Mouse (Mus musculus) forebrain, embryonic 10.5 days (tissue): ENCODE data around the gene Zfyve26. TPM values are rescaled to one million over a fixed set of nuclear protein-coding genes. Genes with fewer than 3 reads are reported as not detected.

ENCODE experiments used
- DNase-seq: peaks from one replicate; pipeline ENCODE4 v3.0.0-alpha.2; 2017; ENCODE audit warnings: low spot score; ENCODE audit errors: extremely low spot score
- H3K27ac ChIP-seq: fragments of 300-500 bp; sonication (generic); 2 replicates; pipeline ENCODE4 v1.5.1; 2016; ENCODE audit warnings: mild to moderate bottlenecking
- H3K27me3 ChIP-seq: fragments of 300-500 bp; sonication (generic); 2 replicates; pipeline ENCODE4 v1.6.1; 2016; ENCODE audit warnings: mild to moderate bottlenecking; ENCODE audit not compliant: poor library complexity, severe bottlenecking
- H3K36me3 ChIP-seq: fragments of 300-500 bp; sonication (generic); replicated peaks from 2 replicates; pipeline ENCODE4 v1.6.1; 2016; ENCODE audit warnings: mild to moderate bottlenecking, moderate library complexity
- H3K4me1 ChIP-seq: fragments of 300-500 bp; sonication (generic); 2 replicates; pipeline ENCODE4 v1.6.1; 2016
- H3K4me3 ChIP-seq: fragments of 300-500 bp; sonication (generic); 2 replicates; pipeline ENCODE4 v1.5.1; 2016; ENCODE audit warnings: mild to moderate bottlenecking, moderate library complexity
- H3K9me3 ChIP-seq: fragments of 300-500 bp; sonication (generic); 2 replicates; pipeline ENCODE4 v1.6.1; 2016; ENCODE audit warnings: mild to moderate bottlenecking, moderate library complexity
- WGBS: fragments of 180-500 bp; shearing (Covaris S2); methylation state at CpG from one replicate; pipeline ENCODE4 v1.1.7; 2016; 5-methylcytosine and 5-hydroxymethylcytosine counted together
- polyA plus RNA-seq: library from polyadenylated mRNA; unstranded; fragments of >200 nt; fragmentation: Nextera tagmentation; extraction: Ambion mirVana; gene quantifications from 2 replicates; pipeline ENCODE4 v1.2.1, GENCODE M21; 2016

The Zfyve26 gene
- polyA plus RNA-seq, 1 experiment from 2014 or later = 15.9 TPM

DNA sequence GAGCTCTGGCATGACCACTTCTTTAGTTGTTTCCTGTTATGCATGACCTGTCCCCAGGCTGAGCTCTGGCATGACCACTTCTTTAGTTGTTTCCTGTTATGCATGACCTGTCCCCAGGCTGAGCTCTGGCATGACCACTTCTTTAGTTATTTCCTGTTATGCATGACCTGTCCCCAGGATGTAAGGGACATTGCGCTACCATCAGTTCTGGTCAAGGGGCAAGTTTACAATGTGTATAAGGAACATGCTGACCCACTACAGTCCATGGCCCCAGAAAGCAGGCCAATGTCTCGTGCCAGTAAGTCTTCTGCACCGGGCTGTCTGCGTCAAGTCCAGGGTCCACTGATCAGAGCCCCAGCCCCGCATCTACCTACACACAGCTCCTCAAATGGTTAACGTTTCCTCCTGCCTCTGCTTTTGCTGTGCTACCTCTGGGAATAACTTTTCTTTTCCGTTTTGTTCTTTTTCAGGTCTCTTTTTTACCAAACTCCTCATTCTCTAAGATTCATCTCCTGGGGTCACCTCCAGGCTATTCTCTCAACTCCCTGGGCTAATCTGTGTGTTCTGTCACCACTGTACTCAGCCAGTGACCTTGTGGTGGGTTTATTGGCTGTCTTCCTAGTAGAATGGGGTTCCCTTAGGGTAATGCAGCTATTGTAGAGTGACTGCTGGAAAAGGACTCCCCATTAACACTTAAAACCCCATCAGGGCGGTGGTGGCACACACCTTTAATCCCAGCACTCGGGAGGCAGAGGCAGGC is 42.6 kb downstream of the Zfyve26 start:
- Histone ChIP-seq H3K36me3 (peaks cover 88% of the 10 kb centered on the region), H3K27ac (no peak overlapping the region), H3K4me1 (no peaks in the 10 kb centered on the region), H3K9me3 (no peaks in the 10 kb centered on the region), H3K27me3 (no peaks in the 10 kb centered on the region), H3K4me3 (no peak overlapping the region)
- DNase-seq = no peak
- WGBS = 93% methylated on average over 9 of the region's 9 CpGs

DNA sequence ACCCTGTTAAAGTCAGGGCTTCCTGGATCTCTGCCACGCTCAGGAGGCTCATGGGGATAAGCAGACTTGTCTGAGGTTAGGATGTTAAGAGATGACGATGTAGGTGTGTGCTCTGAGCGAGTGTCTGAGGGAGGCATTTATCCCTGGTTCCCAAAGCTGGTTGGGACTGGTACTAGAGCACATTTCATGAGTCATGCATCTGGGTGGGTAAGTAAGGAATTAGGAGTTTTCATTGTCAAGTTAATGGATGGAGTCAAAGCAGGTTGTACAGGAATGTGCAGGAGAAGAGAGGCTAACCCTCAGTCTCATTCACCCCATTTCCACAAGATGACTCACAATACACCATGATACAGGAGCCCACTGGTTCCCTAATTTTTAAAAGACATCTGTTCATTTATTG is 48.0 kb downstream of the Zfyve26 start:
- no peak for DNase-seq
- H3K4me3 ChIP-seq = no peak overlapping the region
- no peaks in the 10 kb centered on the region for H3K27me3 ChIP-seq
- 83% methylated on average over 3 of the region's 3 CpGs for WGBS
- H3K9me3 ChIP-seq = no peaks in the 10 kb centered on the region
- H3K4me1 ChIP-seq = no peaks in the 10 kb centered on the region
- no peak overlapping the region for H3K27ac ChIP-seq
- peaks cover 100% of the 10 kb centered on the region for H3K36me3 ChIP-seq

DNA sequence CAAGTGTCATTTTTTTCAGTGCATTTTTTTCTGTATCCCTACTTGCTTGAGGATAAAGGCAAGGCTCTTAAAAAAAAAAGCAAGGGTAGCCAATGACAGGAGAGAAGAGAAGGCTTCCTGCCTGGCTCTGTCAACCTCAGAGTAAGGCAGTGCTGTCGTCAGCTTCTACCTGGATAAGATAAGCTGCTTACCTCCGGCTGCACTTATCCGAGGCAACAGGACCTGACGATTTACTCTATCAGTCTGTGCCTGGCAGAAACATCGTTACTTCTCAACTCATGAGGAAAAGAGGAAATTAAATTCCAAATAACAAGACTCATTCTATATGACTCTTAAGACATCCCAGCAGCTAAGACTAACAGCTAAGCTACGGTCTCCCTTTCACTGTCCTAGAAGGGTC is 53.2 kb downstream of the Zfyve26 start:
- H3K9me3 ChIP-seq = no peaks in the 10 kb centered on the region
- H3K4me3 ChIP-seq = no peak overlapping the region
- 96% methylated on average over 6 of the region's 6 CpGs for WGBS
- H3K4me1 ChIP-seq = no peaks in the 10 kb centered on the region
- no peak for DNase-seq
- H3K27me3 ChIP-seq = no peaks in the 10 kb centered on the region
- peaks cover 99% of the 10 kb centered on the region for H3K36me3 ChIP-seq
- no peak overlapping the region for H3K27ac ChIP-seq

DNA sequence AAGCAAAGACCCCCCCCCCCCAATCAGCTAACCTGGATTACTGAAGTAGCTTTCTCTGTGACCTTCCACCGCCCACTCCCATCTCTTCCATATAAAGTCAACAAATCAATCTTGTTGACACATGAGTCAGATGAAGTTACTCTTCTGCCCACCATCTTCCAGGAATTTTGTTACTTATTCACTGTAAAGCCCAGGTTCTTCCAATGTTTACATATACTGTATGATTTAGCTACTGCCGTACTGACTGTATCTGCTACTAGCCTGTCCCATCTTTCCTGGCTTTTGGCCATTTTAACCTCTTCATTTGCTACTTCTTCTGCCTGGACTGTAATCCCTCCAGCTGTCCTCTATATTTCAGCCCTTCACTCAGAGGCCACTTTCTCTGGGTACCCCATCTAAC is 54.1 kb downstream of the Zfyve26 start:
- no peak overlapping the region for H3K4me3 ChIP-seq
- H3K36me3 ChIP-seq = peaks cover 99% of the 10 kb centered on the region
- H3K9me3 ChIP-seq = no peaks in the 10 kb centered on the region
- no peak overlapping the region for H3K27ac ChIP-seq
- WGBS = 93% methylated on average over 2 of the region's 2 CpGs
- no peaks in the 10 kb centered on the region for H3K27me3 ChIP-seq
- H3K4me1 ChIP-seq = no peaks in the 10 kb centered on the region
- DNase-seq = no peak

DNA sequence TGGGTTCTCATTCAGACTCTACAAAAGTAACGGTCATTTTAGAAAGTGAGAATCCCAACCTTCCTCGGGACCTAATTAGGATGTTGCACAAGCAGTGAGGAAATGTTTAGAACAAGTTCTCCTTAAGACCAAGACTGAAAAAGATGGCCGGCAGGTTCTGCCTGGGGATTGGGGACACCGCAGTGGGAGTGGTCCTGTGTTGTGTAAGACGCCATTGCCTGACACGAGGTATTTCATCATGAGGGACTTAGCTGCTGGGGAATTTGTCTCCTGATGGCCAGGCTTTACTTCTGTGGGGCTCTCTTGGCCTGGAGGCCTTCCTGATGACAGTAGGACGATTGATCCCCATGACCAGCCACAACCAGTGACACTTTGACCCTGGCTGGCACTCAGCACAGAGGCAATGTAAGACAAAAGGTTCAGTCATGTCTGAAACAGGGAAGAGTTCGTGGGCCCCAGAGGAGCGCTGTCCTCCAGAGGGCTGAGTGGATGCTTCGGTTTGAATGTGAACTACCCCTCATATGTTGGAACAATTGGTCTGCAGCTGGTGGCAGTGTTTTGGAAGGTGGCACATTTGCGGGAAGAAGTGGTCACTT is 60.5 kb downstream of the Zfyve26 start:
- WGBS = 77% methylated on average over 11 of the region's 11 CpGs
- no peak overlapping the region for H3K4me3 ChIP-seq
- peaks cover 66% of the 10 kb centered on the region for H3K36me3 ChIP-seq
- no peak for DNase-seq
- H3K9me3 ChIP-seq = no peaks in the 10 kb centered on the region
- H3K4me1 ChIP-seq = peaks cover 17% of the 10 kb centered on the region
- no peak overlapping the region for H3K27ac ChIP-seq
- H3K27me3 ChIP-seq = no peaks in the 10 kb centered on the region

DNA sequence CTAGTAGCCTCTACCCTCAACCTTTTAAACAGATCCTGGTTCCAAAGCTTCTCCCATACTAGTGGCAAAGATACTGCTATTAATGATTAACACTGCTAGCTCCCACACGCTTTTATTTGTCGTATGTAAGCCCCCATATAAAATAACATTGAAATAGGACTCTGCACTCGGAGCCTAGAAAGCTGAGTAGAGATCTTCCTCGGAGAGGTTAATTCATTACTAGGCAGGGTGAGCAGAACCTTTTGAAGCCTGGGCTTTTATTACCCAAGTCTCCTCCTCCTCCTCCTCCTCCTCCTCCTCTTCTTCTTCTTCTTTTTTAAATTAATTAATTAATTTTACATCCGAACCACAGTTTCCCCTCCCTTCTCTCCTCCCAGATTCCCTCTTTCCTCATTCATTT is 78.6 kb downstream of the Zfyve26 start:
- H3K36me3 ChIP-seq = no peaks in the 10 kb centered on the region
- H3K27ac ChIP-seq = no peak overlapping the region
- no peaks in the 10 kb centered on the region for H3K27me3 ChIP-seq
- no peak overlapping the region for H3K4me3 ChIP-seq
- 78% methylated on average over 5 of the region's 5 CpGs for WGBS
- H3K9me3 ChIP-seq = no peaks in the 10 kb centered on the region
- no peaks in the 10 kb centered on the region for H3K4me1 ChIP-seq
- no peak for DNase-seq

DNA sequence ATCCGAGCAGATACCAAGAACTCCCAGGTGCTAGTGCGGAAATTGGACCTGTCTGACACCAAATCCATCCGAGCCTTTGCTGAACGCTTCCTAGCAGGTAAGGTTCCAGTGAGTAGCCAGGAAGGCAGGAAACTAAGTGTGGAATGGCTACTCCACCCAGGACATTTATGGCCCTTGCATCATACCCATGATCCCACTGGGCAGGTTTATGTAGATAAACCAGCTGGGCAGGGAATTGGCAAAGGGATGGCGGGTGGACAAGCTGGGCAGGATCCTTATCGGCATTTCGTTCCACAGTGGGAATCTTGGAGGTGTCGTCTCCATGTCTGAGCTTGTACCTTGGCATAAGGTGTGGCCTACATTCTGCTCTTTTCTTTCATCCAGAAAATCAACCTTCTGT is 84.7 kb downstream of the Zfyve26 start:
- Histone ChIP-seq H3K27me3 (no peaks in the 10 kb centered on the region), H3K4me3 (no peak overlapping the region), H3K4me1 (peaks cover 10% of the 10 kb centered on the region; the same call in 1 of the 2 replicates), H3K9me3 (no peaks in the 10 kb centered on the region), H3K27ac (no peak overlapping the region), H3K36me3 (no peaks in the 10 kb centered on the region)
- 90% methylated on average over 8 of the region's 8 CpGs for WGBS
- DNase-seq = no peak

DNA sequence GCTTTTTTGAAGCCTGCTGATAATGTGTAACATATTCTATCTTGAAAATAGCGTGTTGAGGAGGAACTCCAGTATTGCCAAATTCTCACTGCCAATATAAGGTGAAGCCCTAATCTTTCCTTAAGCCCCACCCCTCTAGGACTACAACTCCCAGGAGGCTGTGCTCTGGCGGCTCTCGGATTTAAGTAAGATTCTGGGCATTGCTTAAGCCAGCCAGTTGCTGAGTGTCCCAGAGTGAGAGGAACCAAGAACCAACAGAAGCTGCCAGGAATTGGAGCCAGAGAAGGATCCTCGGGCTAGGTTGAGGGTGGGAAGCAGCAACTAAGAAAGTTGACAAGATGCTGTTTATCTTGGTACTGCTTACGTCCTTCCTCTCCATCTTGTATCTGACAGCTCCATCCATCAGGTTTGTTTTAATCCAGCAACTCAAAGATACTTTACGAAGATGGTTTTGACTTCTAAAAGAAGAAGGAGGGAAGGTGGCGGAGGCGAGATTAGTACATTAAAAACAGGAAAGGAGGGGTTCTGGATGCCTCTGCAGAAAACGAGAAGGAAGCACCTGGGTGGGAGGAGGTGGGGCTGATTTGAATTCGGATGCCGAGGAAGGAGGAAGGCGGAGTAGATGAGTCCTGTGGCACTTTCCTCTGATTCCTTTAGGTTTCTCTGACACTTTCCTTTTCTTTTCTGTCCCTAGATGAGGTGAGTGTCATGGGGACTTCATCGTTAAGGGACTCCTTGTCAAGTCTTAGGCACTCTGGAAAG is 87.2 kb downstream of the Zfyve26 start, which contains the start of gene Rdh12:
TSS of gene Rdh12 (plus strand) at position 212 of the 762 bp plus-strand sequence.
- H3K27ac ChIP-seq = no peak within 1 kb of the TSS
- H3K27me3 ChIP-seq = no peaks in the 10 kb centered on the region
- peaks cover 10% of the 10 kb centered on the region; the same call in 1 of the 2 replicates for H3K4me1 ChIP-seq
- H3K36me3 ChIP-seq = no peaks in the 10 kb centered on the region
- H3K9me3 ChIP-seq = no peaks in the 10 kb centered on the region
- 7% methylated on average over 13 of the region's 13 CpGs for WGBS
- no peak for DNase-seq
- H3K4me3 ChIP-seq = peak within 1 kb of the TSS; percentile 57

DNA sequence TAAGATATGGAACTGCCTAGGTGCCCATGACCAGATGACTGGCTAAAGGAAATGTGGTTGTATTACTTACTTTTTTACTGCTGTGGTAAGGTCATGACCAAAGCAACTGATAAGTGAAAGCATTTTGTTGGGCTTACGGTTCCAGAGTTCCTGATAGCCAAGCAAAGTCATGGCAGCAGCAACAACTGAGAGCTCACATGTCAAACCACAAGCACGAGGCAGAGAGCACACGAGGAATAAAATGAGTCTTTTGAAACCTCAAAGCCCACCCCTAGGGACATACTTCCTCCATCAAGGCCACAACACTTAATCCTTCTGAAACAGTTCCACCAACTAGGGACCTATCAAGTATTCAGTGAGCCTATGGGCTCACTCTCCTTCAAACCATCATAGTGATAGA is 94.2 kb downstream of the Zfyve26 start:
- DNase-seq = no peak
- Histone ChIP-seq H3K36me3 (no peaks in the 10 kb centered on the region), H3K4me1 (no peaks in the 10 kb centered on the region), H3K27ac (no peak overlapping the region), H3K27me3 (no peaks in the 10 kb centered on the region), H3K4me3 (no peak overlapping the region), H3K9me3 (no peaks in the 10 kb centered on the region)
- 81% methylated on average over 3 of the region's 3 CpGs for WGBS

DNA sequence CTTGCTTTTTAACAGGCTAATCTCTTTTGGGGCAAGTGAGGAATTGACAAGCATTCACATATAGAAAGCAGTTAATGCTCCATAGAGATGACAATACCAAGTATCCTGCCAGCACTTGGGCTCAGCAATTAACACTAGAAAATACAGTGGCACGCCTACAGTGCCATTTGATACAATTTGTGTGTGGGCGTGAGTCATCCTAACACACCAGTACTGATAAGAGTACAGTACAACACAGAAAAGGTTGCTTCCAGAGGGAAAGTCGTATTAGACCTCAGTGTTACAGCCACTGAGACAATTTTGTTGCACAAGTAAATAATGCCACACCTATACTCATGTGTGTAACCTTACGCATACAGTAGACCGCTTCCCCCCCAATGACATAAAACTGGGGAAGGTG is 99.0 kb downstream of the Zfyve26 start:
- Histone ChIP-seq H3K4me3 (no peak overlapping the region), H3K9me3 (no peaks in the 10 kb centered on the region), H3K36me3 (no peaks in the 10 kb centered on the region), H3K27ac (no peak overlapping the region), H3K4me1 (peaks cover under 1% of the 10 kb centered on the region), H3K27me3 (no peaks in the 10 kb centered on the region)
- no peak for DNase-seq
- 88% methylated on average over 5 of the region's 5 CpGs for WGBS

DNA sequence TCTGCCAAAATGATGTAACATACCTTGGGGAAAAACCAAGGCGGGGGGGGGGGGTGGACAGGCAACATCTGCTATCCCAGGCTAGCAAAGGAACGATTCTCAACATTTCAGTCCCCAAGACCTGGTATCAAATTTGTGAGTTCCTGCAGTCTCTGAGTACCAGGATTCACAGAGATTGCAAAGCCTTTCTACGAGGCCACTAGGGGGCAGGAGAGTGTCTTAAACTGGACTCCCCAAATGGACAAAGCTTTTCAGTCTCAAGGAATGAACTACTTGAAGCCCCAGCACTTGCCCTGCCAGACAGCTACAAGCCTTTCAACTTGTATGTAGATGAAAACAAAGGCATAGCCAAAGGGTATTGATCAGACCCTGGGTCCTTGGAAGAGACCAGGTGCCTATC is 102.7 kb downstream of the Zfyve26 start:
- H3K4me3 ChIP-seq = no peak overlapping the region
- H3K9me3 ChIP-seq = no peaks in the 10 kb centered on the region
- H3K27me3 ChIP-seq = no peaks in the 10 kb centered on the region
- no peak overlapping the region for H3K27ac ChIP-seq
- H3K4me1 ChIP-seq = peaks cover 15% of the 10 kb centered on the region
- DNase-seq = peak; percentile 71
- H3K36me3 ChIP-seq = peaks cover under 1% of the 10 kb centered on the region
- WGBS = 3% methylated on average over 3 of the region's 3 CpGs

DNA sequence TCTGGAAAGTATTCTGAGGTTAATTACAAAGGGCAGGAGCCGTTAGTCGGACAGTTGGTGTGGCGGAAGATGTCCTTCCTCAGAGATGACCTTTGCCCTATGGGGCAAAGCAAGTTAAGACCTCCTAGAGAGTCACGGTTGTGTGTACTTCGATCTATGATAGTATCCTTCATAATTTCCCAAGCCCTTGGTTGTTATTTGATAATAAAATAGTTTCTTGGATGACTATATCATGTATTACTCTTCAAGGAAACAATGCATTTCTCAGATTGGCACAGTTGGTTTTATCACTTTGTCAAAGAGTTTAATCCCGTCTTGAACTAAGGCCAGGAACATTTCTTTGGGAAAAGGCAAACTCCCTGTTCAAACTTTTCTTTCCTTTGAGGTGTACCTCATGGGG is 103.9 kb downstream of the Zfyve26 start, which contains the start of gene Rdh11:
TSS of gene Rdh11 (minus strand) at position 101 of the 400 bp plus-strand sequence.
- 58% methylated on average over 6 of the region's 6 CpGs for WGBS
- Histone ChIP-seq H3K36me3 (peaks cover 13% of the 10 kb centered on the region), H3K27ac (peak within 1 kb of the TSS; percentile 84), H3K4me1 (peaks cover 15% of the 10 kb centered on the region), H3K9me3 (no peaks in the 10 kb centered on the region), H3K27me3 (no peaks in the 10 kb centered on the region), H3K4me3 (peak within 1 kb of the TSS; percentile 70)
- no peak for DNase-seq

DNA sequence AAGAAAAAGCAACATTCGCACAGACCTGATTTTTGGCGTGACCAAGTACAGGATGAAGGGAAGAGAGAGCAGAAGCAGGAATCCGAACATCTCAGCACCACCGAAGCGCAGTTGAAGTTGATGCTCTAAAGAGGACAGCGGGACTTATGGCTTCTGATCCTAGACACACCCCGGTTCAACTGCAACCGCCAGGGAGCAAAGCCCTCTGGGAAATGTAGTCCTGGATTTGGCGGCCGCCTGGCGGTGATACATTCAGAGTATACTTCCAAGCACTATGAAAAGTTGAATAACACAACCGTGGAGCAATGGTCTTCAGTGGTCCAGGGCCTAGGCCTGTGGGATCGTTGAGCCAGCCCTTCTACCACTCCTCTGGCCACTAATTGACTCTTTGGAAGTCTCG is 104.4 kb downstream of the Zfyve26 start:
- WGBS = 4% methylated on average over 14 of the region's 14 CpGs
- Histone ChIP-seq H3K4me3 (peak overlapping the region; percentile 70), H3K4me1 (peaks cover 15% of the 10 kb centered on the region), H3K27ac (peak overlapping the region; percentile 84), H3K36me3 (peaks cover 18% of the 10 kb centered on the region), H3K27me3 (no peaks in the 10 kb centered on the region), H3K9me3 (no peaks in the 10 kb centered on the region)
- peak; percentile 83 for DNase-seq
